Mouse (Mus musculus) liver (tissue): ENCODE results near the gene Mlh1.

Experiments used
- DNase-seq: peaks from one replicate; pipeline ENCODE4 v3.0.0-alpha.2; 2020; ENCODE audit warnings: mixed read lengths

Gene Mlh1

DNA sequence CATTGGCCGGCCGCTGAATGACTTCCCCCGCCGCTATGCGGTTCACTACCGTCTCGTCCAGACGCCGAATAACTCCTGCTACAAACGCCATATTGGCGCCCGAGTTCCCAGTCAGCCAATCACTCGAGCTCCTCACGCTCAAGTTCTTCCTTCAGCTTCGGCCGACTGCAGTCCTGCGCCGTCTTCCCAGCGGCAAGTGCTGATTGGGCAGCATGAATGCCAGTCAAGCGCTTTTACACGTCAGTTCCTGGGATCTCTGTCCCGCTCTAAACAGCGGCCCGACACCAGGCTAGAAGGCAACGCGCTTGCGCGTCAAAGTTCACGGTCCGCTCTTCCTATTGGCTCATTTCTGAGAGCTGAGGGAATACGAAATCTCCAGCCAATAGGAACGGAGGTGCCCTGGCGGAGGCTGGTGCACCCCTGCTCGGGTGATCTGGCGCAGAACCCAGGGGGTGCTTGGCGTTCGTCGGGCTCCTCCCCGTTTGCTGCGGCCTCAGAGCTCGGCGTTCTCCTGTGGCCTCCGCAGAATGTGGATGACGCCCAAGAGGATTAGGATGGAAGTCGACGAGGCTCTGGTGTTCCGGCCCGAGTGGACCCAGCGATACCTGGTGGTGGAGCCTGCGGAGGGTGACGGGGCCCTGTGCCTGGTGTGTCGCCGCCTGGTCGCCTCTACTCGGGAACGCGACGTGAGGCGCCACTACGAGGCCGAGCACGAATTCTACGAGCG is at the start of gene Mlh1, which contains the start of gene Epm2aip1:
Mlh1 (minus strand) TSS at position 358 of the 727 bp plus-strand sequence.
Epm2aip1 (plus strand) TSS at position 496 of the 727 bp plus-strand sequence.
- DNase-seq = peak; percentile 99

DNA sequence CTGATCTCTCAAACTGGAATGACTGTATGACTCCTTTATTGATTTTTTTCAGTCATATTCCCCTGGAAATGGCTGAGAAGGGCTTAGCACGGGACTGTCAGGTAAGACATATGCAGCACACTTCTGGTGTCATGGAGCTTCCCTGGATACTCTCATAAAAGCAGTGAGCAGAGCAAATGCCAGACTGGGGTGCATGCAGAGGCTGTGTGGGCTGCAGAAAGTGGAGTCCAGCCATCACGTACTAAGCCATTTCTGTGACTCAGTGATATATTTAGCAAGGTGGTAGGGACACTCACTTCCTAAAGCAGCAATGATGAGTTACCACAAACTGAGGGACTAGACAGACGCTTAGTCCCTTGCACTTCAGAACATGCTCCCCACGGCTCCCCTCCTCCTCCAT is 49.3 kb upstream of the Mlh1 start:
- DNase-seq = no peak

DNA sequence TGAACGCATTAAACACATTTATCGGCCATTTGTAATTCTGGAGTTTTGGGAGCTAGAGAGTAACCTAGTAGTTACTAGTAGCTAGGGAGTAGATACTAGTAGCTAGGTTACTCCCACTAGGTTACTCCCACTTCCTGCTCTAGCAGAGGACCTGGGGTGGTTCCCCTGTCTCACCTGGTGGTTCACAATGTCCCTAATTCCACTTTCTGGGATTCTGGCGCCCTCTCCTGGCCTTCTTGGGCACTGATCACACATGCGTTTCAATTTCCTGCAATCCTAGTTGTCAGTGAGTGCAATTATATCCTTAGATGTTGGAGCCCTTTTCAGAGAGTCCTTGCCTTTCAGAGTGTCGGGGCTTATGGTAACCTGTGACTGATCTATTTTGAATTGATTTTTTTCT is 42.6 kb upstream of the Mlh1 start:
- peak; percentile 50 for DNase-seq

DNA sequence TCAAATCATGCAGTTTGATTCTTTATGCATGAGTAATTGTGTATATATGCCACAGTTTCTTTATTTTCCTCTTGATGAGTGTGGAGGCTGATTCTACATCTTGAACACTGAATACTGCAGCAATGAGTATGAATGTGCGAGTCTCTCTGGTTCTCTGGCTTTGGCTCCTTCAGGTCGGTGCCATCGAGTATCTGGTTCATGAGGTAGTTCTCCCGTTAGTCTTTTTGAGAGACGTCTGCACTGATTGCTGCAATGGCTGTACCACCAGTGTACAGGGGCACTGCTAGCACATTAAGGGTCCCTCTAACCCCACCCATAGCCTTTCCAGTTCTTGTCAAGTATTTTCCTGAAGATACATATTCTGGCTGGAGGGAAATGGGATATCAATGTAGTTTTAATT is 42.2 kb upstream of the Mlh1 start:
- DNase-seq = no peak

DNA sequence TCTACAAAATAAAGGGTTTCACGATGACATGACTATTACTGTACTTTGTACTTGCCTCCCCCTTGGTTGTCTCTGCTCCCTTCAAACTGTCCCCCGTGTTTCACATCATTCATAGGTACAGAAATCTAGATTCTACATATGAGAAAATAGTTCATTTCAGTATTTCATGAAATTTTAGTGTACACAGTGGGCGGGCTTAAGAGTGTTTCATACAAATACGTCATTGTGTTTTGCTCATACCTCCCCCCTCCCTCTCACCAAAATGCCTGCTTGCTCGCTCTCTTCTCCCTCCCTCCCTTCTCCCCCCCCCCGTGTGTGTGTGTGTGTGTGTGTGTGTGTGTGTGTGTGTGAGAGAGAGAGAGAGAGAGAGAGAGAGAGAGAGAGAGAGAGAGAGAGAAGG is 41.7 kb upstream of the Mlh1 start:
- DNase-seq = no peak

DNA sequence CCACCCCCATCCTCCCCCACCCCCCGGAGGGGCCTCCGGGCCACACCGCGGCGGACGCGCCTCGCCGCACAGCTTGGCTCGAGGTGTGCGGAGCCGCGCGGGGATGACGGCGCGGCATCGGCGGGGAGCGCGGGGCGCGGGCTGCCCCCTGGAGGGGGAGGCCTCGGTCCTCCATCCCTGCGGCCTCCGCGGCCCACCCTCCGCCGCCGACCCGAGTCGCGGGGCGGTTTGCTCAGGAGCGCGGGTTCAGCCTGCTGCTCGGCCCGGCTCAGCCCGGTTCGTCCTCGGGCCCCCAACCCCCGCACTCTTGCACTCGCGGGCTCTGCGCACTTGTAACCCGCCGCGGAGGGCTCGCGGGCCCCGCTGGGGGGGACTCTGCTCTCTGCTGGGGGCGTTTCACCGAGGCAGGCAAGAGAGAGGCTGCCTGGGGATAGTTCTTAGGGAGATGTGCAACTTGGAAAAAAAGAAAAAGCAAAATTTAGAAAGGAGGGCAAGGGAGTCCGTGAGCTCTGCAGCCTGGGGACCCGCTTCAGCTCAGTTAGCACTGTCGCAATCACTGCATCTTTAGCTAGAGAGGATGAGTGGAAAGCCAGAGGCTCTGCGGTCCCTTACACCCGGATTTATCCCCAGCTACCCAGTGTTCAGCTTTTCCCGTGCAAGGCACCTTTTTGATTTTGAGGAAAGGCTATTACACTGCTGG is 41.0 kb upstream of the Mlh1 start:
- DNase-seq = no peak

DNA sequence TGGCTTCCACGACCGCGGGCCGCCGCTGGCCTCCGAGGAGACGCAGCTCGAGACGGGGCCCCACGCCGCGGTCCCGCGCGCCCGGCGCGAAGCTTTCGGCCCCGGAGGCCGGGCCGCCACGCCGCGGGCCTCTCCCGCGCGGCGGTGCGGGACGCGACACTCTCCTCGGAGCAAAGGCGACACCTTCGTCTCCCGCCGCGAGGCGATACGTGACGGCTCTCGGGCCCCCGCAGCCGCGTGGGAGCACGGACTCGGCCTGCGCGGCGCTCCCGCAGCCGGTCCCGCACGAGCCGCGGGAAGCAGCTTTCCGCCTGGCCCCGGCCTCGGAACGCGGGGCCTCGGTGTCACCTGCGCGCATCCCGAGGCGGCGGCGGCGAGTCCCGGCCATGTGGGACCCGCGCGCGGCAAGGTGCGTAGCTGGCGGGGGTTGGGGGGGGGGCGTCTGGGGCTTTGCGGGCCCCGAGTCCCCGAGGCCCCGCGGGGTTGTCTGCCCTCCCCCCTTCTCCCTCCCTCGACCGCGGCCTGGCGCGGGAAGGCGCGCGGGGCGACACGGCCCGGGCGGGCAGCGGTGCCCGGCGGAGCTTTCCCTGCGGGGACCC is 40.4 kb upstream of the Mlh1 start:
- DNase-seq = no peak

DNA sequence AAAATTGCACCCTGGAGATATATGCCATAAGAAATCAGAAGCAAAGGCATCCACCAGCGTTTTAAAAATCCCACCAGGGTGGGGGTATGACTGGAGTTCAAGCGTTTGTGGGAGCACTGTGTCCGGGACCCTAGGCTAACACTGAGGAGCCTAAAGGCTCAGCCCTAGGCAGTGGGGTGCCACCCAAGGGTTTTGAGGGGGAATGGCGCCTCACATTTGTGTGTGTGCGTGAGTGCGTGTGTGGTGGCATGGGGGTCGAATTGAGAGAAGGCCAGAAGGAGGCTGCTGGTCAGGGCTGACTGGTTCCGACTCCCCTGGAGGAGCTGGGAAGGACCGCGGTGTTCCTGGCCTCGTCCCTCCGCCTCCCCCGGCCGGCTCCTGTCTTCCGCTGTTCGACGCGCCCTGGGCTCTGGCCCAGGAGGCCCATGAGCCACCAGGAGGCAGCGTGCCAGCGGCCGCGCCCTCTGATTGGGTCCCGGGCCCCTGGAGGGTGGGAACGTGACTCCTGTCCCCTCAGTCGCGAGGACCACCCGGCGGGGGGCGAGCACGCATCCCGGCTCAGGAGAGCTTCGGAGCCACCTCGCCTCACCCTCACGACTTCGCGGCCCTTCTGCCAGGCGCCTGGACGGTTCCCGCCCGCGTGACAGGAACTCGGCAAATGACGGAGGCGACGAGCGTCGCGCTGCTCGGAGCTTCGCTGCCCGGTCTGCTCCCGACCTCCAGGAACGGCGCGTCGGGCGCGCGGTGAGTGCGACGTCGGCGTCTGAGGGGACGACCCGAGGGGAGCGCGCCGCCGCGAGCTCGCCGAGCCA is 39.6 kb upstream of the Mlh1 start, which contains the start of gene Trank1:
Trank1 (plus strand) TSS at position 709 of the 812 bp plus-strand sequence.
- DNase-seq = no peak

DNA sequence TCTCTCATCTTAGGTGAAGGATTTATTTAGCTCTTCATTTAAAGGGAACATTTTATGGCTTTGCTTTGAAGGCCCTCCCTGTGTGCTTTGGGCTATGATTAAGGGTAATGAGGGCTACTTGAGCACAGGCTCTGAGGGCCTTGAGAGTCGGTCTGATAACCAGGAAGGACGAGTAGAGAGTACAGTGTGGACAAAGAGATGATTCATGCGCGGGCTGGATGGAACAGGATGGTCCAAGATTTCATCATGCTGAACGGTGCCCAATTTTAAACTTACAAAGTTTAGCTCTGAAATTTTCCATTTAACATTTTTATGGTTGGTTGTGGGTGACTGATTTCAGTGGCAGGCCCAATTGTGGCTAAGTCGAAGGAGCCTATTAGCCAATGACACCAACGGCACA is 34.6 kb upstream of the Mlh1 start:
- DNase-seq = no peak

DNA sequence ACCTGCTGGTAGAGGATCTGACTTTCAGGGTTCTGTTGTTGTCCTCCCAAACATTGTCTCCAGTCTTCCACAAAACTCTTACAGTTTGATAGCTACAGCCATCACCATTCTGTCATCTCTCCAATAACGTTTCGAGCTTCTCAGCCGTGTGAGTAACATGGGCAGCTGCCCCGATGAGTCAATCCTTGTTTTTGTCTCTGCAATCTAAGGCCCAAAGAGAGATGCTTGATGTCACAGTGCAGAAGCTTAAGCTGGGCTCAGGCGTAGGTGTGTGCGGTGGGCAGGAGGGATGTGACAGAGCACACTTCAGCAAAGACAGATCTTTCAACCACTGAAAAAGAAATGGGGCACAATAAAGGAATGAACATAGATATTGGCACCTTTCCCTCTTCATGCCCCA is 32.4 kb upstream of the Mlh1 start:
- DNase-seq = no peak

DNA sequence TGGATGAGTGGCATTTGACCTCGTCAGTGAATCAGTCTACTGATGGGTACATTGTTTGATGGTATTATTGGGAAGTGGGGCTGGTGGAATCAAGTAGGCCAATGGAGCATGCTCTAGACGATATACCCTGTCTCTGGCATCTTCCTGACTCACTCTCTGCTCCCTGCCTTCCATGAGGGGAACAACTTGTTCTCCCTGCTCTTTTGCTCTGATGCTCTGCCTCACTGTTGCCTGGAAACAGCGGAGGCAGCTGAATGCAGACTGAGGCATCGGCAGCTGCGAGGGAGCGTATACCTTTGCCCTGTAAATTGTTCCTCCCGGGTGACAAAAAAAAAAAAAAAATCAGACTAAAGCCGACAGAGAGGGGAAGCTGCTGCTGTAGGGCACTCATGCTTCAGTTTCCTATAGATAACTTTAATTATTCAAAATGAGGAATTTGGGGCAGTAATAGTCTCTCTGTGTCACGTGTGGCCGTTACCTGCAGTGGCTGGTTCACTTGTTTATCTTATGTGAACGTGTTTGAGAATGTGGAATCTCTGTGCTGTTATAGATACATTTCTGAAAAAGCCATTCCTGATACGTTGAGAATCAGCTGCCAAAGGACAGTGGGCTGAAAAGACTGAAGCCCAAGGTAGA is 30.7 kb upstream of the Mlh1 start:
- no peak for DNase-seq

DNA sequence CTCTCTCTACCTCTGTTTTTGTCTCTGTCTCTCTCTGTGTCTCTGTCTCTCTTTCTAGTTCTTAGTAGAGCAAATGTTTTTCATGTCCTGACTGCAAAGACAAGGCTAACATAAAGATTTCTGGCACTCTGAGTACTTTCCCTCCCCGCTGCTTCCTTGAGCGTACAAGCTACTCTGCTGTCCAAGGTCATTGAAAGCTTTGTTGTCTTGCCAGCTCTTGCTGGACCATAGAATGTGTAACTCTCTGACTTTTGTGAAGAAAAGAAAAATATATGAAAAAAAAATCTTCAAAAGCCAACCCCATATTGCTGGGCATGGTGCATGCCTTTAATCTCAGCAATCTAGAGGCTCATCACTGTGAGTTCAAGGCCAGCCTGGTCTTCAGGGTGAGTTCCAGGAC is 27.0 kb upstream of the Mlh1 start:
- DNase-seq = no peak

DNA sequence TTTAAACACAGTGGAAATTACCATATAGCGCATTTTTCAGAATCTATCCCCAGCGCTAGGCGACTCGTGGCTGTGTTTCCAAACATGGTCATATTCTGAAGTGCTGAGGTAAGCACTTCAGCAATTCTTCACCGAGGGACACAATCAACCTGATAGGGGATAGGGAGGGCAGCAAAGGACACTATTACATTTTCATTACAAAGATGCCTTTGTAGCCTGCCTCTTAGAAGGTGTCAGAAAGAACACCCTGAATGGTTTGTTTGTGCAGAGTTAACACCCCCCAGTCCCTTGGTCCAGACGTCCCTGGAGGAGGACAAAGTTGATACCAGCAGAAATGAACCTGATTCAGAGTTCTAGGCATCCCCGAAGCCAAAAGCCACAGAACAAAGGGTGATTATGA is 24.8 kb upstream of the Mlh1 start:
- DNase-seq = no peak

DNA sequence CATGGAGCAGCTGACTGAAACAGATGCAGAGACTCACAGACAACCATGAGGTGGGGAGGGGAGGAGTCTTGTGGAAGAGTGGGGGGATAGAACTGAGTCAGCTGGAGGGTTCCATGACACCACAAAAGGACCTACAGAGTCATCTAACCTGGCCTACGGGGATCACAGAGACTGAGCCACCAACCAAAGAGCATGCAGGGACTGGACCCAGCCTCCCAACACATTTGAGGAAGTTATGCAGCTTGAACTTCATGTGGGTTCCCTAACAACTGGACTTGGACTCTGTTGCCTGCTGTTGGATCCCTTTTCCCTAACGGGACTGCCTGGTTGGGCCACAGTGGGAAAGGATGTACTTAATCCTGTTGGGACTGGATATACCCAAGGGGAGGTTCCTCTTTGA is 23.7 kb upstream of the Mlh1 start:
- no peak for DNase-seq

DNA sequence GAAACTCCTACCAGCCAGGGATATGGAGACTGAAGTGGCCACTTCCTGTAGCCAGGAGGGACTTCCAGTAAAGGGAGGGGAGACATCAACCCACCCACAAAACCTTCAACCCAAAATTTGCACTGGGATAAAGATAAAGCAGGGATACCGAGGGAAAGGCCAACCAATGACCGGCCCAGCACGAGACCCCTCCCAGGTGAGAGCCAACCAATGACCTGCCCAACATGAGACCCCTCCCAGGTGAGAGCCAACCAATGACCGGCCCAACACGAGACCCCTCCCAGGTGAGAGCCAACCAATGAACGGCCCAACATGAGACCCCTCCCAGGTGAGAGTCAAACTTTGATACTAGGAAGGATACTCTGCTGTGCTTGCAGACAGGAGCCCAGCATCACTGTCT is 23.3 kb upstream of the Mlh1 start:
- no peak for DNase-seq

DNA sequence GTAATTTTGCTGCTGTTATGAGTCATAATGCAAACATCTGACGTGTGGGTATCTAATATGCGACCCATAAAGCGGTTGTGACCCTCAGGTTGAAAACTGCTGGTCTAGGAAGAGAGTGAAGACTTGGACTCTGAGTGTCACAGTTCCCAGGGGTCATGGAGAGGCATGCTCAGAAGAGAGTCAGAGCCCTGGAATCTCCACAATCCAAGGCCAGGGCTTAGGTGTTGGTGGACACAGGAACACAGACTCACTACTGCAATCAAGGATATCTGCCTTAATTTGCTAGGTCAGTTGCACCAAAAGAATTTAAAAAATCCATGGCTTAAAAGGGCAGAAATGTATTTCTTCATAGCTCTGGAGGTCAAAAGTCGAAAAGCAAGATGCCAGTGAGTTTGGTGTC is 21.6 kb upstream of the Mlh1 start:
- DNase-seq = no peak

DNA sequence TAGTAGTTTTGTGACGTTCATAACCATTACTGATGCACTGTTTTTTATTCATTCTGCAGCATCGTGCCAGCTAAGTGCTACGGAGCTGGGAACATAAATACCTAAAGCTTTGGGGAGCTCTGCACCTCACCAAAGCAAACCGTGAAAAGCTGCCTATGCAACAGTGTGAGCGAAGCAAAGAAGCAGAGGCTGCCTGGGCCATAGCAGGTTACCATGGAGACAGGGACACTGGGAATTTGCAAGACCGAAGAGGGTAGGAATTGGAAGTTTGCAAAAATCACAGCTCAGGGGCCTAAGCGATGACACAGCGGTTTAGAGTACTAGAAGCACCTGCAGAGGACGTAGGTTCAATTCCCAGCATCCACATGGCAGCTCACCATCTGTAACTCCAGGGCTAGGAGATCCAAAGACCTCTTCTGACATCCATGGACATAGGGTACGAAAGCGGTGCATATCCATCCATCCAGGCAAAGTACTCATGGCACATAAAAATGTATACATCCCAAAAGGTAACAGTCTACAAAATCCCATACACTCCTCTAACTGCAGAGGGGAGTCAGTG is 19.0 kb upstream of the Mlh1 start:
- no peak for DNase-seq

DNA sequence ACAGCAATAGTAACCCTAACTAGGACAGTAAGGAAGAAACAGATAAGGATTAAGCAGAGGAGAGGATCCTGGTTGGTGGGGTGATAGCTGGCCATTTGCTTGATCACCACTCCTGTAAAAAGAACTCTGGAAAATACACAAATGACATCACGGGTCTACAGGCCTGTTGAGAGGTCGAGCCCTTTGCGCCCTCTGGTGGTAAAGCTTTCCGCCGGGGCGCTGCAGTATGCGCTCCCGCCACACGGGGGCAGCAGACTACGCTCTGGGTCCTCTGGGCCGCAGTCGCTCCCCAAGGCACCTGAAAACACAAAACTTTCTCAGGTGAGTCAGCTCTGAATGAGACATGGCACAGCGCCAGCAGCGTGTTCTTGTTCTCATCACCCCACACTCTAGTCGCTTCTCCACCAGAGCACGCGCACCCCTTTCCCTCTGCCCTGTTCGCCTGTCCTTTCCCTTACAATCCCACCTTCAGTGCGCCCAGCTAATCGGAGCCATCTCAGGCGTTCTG is 18.3 kb upstream of the Mlh1 start:
- peak; percentile 82 for DNase-seq

DNA sequence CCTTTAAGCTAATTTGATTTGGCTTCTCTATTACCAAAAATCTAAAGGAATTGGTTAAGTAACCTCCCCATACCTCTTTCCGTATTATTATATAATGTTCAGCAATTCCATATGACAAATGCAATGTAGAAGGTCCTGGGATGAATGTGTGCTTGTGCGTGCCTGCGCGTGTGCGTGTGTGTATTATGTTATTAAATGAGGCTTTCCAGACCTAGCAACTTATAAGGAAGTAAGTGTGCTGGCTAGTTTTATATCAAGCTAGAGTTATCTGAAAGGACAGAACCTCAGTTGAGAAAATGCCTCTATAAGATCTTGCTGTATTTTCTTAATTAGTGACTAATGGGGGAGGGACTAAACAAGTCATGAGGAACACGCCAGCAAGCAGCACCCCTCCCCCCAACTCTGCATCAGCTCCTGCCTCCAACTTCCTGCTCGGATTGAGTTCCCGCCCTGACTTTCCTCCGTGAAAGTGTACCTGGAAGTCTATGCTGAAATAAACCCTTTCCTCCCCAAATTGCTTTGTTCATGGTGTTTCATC is 17.8 kb upstream of the Mlh1 start:
- peak; percentile 40 for DNase-seq

DNA sequence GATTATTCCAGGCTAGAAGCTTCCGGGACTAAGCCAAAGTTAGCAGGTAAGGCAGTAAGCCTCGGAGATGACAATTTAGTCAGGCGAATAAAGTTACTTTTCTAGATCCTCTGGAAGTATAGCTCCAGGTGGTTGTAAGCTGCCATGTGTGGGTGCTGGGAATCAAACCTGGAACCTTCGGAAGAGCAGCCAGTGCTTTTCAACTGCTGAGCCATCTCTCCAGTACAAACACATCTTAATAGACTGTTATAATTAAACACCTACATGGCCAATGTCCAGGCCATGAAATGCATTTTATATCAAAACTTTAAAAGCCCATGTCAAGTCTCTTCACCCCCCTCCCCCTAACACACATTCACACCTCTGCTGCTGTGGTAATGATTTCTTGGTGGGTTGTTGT is 16.4 kb upstream of the Mlh1 start:
- DNase-seq = no peak

DNA sequence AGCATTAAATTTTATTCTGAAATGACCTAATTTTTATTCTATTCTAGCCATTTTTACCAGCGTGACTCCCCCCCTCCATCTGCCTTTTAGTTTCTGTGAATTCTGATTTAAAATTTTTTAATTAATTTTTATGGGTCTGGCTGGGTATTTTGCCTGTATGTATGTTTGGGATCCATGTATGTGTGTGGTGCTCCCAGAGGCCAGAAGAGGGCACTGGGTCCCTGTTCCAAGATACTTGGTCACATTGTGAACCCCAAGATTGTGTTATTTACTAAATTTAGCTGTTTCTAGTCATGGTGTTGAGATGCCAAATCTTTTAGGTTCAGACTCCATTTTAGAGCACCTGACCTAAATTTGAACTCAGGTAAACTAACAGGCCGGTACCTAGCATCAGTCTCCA is 14.9 kb upstream of the Mlh1 start:
- DNase-seq = no peak

DNA sequence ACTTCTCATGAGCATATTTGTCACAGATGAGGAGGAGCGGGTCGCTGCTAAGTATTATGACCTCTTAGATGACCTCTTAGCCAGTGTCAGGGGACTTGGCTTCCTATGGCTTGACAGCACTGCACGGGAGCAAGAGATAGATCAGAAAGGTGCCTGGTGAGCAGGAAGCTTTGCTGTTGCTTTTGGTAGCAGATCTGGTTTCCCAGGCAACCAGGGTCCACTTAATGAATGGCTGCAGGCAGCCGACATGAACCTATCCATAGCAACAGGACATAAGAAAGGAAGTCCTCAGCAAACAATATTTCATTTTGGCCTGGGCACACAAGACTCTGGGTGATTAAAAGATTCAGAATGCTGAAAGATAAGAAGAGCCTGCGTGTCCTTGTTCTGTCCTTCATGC is 14.1 kb upstream of the Mlh1 start:
- no peak for DNase-seq
